Mouse (Mus musculus) layer of hippocampus, adult 2 months (tissue): ENCODE measurements around the gene 4922502D21Rik. TPM values are rescaled to one million over a fixed set of nuclear protein-coding genes. Genes with fewer than 3 reads are reported as not detected.
"Not testable (repeated sequence)": the region's sequence is repeated elsewhere in the genome, so short reads cannot be mapped to it uniquely, and the experiment has no call there.

ENCODE experiments used
- DNase-seq, 2 experiments: peaks; one replicate each; pipeline ENCODE4 v3.0.0; 2022; ENCODE audit warnings: low spot score in 2 of 2
- H3K27ac ChIP-seq: fragments of 200-600 bp; 2 replicates; pipeline ENCODE4 v1.8.1; 2022
- H3K4me3 ChIP-seq: fragments of 200-600 bp; 2 replicates; pipeline ENCODE4 v1.8.1; 2022; ENCODE audit warnings: mild to moderate bottlenecking
- CTCF ChIP-seq: fragments of 200-600 bp; conservative IDR thresholded peaks from 2 replicates; pipeline ENCODE4 v1.8.1; 2022; ENCODE audit warnings: antibody characterized with exemption, mild to moderate bottlenecking, moderate library complexity
- long read RNA-seq, 2 experiments: library from polyadenylated mRNA; stranded (forward); transcript quantifications; one replicate each; pipeline ENCODE4 v2.0.0; 2021; ENCODE audit warnings: borderline mapping rate in 2 of 2
- total RNA-seq, 2 experiments: library from RNA; stranded (reverse); gene quantifications; 2 replicates each; pipeline ENCODE4 v1.2.3; 2021

4922502D21Rik gene
- not detected for total RNA-seq
- long read RNA-seq, experiment 1: 0 reads
- long read RNA-seq, experiment 2: 0 reads

DNA sequence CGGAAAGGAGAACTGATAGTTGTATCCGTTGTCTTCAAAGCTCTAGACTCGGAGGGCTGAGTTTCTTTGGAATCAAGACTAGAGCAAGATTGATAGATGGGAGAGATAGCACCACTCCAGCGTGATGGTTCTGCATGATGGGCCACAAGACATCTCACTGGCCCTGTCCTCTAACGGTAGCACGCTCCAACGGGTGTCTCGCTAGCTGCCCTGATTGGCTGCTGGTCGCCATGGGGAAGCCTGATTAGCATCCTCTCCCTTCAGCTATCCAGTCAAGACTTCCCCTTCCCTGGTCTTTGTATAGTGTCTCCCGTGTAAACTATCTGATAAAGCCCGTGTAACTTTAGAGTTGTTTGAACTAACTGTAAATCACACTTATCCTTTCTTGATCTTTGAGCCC is at the start of gene 4922502D21Rik:
4922502D21Rik (minus strand) TSS at position 187 of the 400 bp plus-strand sequence.
- no peak for DNase-seq
- Histone ChIP-seq H3K27ac (no peak within 1 kb of the TSS), H3K4me3 (no peak within 1 kb of the TSS)
- TF ChIP-seq CTCF: no peak

DNA sequence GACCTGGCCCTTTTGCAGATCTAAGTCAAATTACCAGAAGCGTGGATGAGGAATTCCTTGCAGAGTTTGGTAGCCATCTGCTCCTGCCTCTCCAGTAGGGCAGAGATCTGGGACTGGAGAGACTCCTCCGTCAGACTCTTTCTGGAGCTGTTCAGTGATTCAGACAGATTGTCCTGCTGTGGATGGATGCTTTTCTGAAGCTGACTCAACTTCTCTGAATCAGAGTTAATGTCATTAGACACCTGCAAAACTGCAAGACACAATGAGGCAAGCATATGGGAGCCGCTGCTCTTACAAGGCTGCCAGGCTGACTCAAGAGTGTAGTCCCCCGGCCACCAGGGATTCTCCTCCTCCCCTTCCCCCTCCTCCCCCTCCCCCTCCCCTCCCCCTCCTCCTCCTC is 48.9 kb upstream of the 4922502D21Rik start:
- peak; percentile 11 to 29 for DNase-seq
- H3K27ac ChIP-seq: no peak overlapping the region
- no peak overlapping the region for H3K4me3 ChIP-seq
- no peak for TF ChIP-seq CTCF

DNA sequence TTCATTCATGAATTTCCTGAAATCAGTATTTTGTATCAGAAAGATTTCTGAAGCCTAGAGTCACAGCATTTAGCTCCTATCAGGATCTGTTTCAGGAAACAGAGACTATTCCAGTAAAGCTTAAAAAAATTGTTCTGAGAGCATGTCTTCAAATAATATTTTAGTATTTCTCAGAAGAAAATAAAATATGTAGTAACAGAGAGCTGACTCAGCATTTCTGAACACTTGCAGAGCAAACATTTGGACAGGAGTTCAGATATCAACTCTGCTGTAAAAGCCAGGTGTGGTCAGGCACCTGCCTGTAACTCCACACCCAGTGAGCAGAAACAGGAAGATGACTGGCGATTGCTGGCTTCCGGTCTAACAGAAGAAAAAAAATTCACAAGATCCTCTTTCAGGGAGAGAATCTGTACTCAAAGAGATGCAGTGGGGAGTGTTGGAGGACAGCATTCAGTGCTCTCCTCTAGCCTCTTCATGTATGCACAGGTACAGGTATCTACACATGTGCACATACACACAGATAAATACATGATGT is 43.4 kb upstream of the 4922502D21Rik start:
- TF ChIP-seq CTCF: no peak

DNA sequence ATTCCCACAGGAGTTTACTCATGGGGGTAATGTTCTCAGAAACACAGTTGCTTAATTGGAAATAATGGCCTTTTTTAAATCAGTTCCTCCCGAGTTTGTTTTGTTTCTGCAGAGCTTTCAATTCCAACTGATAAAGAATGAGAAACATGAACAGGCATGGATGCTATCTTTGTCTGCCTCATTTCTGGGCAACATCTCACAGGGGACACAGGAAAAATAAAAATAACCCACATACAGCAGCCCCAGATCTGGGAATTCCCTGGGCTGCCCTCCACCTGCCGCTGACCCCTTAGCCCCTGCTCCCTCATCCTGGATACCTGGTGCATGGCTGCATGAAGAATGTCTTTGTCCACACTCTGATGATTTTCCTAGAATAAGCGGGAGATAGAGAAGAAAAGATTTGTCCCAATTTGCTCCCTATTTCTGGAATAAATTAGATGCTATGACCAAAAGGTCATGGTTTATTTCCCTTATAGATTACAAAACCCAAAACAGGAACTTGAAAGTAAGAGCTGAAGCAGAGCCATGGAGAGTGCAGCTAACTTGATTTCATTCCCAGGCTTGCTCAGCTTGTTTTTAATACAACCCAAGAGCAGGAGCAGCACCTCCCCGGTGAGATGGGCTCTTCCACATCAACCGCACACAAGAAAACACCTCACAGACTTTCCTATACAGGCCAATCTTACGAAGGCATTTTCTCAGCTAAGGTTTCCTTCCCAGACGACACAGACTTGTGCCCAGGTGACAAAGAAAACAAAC is 38.0 kb upstream of the 4922502D21Rik start:
- no peak for TF ChIP-seq CTCF
- Histone ChIP-seq H3K27ac (no peak overlapping the region), H3K4me3 (no peak overlapping the region)
- no peak for DNase-seq

More for the DNA sequence above, 43.4 kb upstream of the 4922502D21Rik start:
- DNase-seq: no peak
- H3K4me3 ChIP-seq: no peak overlapping the region
- no peak overlapping the region for H3K27ac ChIP-seq

DNA sequence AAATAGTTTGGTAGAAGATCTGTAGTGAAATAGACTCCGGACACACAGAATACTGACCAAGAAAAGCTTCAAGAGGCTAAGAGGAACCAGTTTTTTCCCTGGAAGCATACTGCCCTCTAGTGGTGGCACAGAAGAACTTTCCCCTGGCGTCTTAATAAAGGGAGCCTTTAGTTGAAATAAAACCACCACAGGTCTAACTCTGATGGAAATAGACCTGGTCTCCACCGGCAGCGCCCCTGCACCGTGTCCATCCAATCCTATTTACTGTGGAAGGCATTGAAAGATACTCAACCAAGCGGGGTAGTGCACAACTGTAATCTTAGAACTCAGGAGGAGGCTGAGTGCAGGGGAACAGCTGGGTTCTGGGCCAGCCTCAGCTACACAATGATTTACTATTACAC is 34.4 kb upstream of the 4922502D21Rik start:
- peak; percentile 96 for TF ChIP-seq CTCF
- DNase-seq: peak; percentile 27 to 65

DNA sequence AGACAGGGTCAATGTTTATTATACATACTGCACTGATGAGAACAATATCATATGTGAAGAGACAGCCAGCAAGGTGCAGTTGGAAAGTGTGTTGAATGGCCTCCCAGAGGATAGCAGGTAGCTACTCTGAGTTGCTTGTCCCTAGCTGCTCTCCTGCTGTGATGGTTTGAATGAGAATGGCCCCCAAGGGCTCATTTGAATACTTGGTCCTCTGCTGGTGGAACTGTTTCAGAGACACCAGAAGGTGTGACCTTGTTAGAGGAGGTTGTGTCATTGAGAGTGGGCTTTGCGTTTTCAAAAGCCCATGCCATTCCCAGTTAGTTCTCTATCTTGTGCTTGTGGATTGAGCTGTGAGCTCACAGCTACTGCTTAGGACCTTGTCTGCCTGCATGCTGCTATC is 32.3 kb upstream of the 4922502D21Rik start:
- no peak overlapping the region for H3K4me3 ChIP-seq
- no peak overlapping the region for H3K27ac ChIP-seq
- no peak for DNase-seq
- TF ChIP-seq CTCF: no peak

More for the DNA sequence above, 34.4 kb upstream of the 4922502D21Rik start:
- H3K27ac ChIP-seq: no peak overlapping the region
- H3K4me3 ChIP-seq: no peak overlapping the region

DNA sequence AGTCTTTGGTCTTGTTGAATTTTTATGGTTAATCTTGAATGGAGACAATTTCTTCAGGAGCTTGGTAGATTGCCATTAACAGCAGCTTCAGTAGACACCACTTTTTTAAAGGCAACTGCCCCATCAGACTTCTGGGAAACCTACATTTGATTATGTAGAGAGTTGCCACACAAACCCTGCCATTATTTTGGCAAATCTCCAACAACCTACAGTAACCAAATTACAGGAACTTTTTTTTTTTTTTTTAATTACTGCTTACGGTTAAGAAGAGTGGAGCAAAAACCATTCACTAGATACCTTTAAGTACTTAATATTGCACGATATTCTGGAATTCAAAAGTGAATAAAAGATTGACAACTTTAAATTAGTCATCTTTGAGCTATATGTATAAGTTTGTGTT is 27.9 kb upstream of the 4922502D21Rik start:
- Histone ChIP-seq H3K27ac (no peak overlapping the region), H3K4me3 (no peak overlapping the region)
- TF ChIP-seq CTCF: no peak
- no peak for DNase-seq

DNA sequence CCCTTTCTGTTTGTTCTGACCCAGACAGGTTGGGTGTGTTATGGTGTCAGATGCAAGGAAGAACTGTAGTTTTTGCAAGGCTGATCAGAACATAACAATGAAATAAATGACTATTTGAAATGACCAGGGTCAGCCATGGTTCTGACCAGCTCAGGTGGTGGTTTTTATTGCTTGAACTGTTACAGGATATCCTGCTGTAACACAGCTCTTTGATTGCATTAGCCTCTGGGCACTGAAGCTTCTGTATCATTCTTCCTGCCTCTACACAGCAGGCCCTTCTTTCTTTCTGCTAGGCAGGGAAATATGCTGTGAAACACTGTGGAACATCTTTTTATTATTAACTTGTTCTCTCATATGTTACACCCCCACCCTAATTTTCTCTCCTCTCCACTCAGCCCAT is 24.8 kb upstream of the 4922502D21Rik start:
- no peak overlapping the region for H3K4me3 ChIP-seq
- TF ChIP-seq CTCF: no peak
- H3K27ac ChIP-seq: no peak overlapping the region
- no peak for DNase-seq

DNA sequence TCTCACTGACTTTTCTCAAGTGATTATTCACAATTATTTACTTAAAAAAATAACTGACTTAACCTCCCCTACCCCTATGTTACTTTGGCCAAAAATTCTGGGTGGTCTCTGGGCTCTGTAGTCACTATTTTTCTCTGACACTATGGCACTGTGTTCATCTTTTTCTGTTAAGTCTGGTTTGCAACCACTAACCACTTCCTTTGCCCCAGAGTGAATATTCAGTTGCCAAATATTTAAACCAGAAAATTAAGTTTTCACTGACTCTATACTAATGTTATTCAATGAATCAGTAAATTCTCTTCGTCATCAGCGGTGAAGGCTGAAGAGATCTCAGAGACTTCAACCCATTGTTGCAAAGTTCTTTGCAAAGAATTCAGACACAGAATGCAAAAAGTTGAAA is 24.2 kb upstream of the 4922502D21Rik start:
- no peak overlapping the region for H3K27ac ChIP-seq
- no peak for DNase-seq
- no peak overlapping the region for H3K4me3 ChIP-seq
- TF ChIP-seq CTCF: no peak

DNA sequence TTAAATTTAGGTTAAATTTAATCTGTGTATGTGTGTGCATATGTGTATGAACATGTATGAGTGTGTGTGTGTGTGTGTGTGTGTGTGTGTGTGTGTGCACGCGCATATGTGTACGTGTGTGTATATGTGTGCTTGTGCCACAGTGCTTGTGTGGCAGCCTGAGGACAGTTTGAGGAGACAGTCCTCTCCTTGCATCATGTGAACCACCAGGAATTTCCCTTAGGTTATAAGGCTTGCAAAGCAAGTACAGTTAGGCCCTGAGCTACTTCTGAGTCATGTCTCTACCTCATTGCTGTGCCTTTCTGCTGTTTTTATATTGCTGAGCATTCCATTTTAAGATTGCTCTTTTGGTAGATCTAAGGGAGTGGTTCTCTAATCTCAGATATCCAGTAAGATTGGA is 19.5 kb upstream of the 4922502D21Rik start:
- no peak overlapping the region for H3K4me3 ChIP-seq
- DNase-seq: no peak
- no peak overlapping the region for H3K27ac ChIP-seq
- no peak for TF ChIP-seq CTCF

DNA sequence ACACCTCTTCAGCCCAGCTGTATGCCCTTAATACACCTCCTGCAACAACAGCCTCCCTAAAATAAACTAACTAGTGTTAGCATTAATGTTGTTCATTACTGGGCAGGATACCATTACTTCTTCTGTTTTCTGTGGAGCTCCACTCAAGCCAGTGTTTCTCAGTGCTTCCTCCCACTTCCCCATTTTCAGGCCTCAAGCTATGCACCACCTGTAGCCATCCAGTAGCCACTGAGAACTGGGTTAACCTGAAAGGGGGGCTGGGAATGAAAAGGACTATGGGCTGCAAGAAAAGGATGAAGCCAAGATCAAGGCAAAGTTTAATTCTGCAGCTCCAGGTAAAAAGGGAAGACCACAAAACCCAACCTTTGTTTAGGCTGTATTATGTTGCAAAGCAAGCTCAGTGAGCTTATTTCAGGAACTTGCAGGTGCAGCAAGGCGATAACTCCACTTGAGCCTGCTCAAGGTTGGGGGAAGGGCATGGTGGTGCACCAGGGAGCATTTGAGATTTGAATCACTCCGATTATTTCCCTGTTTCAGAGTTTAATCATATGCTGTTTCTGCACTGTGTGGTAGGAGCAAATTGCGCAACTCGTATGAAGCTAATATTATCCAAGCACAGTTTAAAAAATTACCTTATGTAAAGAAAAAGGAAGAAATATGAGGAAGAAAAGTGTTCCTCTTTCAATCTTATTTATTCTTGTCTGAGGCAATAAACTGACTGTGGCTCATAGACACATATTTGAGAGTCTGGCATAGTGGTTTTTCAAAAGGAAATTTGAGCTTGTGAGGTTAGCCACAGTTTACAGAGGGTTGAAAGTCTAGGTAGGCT is 18.1 kb upstream of the 4922502D21Rik start:
- no peak for TF ChIP-seq CTCF

DNA sequence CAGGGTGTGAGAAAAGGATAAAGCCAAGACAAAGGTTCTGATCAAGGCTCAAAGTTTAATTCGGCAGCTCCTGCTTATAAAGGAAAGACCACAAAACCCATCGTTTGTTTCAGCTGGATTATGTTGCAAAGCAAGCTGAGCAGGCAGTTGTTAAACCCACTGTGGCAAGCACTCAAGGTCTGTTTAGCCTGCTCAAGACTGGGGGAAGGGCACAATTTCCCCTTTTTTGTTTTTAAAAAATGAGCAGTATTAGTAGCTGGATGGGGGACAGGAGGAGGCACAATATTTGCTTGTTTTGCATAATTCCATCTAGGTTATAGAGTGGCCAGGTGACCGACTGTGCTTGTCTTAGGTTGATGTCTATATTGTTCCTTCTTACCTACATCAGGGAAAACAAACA is 12.8 kb upstream of the 4922502D21Rik start:
- TF ChIP-seq CTCF: no peak
- H3K27ac ChIP-seq: no peak overlapping the region
- DNase-seq: no peak
- no peak overlapping the region for H3K4me3 ChIP-seq

More for the DNA sequence above, 18.1 kb upstream of the 4922502D21Rik start:
- Histone ChIP-seq H3K27ac (no peak overlapping the region), H3K4me3 (no peak overlapping the region)
- DNase-seq: no peak

DNA sequence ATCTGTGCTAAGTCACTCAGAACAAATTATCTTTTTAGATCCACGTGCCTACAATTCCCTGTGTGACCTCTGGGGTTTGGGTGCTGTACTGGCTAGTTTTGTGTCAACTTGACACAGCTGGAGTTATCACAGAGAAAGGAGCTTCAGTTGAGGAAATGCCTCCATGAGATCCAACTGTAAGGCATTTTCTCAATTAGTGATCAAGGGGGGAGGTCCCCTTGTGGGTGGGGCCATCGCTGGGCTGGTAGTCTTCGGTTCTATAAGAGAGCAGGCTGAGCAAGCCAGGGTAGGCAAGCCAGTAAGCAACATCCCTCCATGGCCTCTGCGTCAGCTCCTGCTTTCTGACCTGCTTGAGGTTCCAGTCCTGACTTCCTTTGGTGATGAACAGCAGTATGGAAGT is 10.8 kb upstream of the 4922502D21Rik start, which contains the start of gene Clec12a:
Clec12a (plus strand) TSS at position 301 of the 400 bp plus-strand sequence.
- H3K4me3 ChIP-seq, DNase-seq, H3K27ac ChIP-seq: not testable (repeated sequence)
